Mouse (Mus musculus) CD8-positive naive resting alpha-beta T cell, adult 2 months (primary cell): ENCODE data around the gene Krtap15.

ENCODE experiments used
- DNase-seq, 2 experiments: peaks; one replicate each; pipeline ENCODE4 v3.0.0; 2022; ENCODE audit warnings: low read depth in 2 of 2, low spot score in 2 of 2

Gene Krtap15

GRCm38 (mm10) chr16:88820066-88820465 is at the start of gene Krtap15:
Gene Krtap15, plus strand, starts transcription at chr16:88820215.
- no peak for DNase-seq

DNA sequence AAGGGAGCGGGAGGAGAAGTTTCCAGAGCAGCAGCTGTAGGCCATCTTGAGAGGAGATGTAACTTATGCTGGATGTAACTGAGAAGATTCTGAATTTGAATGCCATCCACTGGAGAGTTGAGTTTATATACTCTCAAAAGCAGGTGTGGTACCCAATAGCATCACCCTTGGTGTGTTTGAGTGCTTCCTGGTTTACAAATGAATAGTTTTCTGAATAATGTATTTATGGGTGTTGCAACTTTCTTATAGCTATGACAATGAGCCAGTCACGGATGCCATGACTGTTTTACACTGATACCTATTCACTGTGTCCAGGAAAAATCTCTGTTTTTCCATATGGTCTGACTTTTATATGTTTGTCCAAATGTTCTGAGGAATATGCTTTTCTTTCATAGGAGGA is 45.9 kb upstream of the Krtap15 start, which contains the start of gene 2310057N15Rik:
Gene 2310057N15Rik (minus strand): TSS at position 101 of the 400 bp plus-strand sequence.
- no peak for DNase-seq

DNA sequence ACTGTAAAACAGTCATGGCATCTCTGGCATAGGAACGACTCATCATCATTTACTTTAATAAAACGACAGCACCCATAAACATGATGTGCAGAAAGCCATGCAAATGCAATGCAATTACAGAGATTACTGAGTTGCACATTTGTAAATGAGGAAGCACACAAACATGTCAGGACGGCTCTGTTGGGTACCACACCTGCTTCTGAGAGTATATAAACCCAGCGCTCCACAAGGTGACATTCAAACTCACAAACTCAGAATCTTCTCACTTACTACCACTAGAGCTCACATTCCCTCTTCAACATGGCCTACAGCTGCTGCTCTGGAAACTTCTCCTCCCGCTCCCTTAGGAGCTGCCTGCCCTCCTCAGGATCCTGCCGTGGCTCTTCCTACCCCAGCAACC is 42.4 kb upstream of the Krtap15 start, which contains the start of gene Gm5965:
Gene Gm5965 (plus strand): TSS at position 301 of the 400 bp plus-strand sequence.
- DNase-seq = no peak

- DNase-seq = no peak
Measured at GRCm38 (mm10) chr16:88786786-88787185, 33.2 kb upstream of the Krtap15 start.

DNA sequence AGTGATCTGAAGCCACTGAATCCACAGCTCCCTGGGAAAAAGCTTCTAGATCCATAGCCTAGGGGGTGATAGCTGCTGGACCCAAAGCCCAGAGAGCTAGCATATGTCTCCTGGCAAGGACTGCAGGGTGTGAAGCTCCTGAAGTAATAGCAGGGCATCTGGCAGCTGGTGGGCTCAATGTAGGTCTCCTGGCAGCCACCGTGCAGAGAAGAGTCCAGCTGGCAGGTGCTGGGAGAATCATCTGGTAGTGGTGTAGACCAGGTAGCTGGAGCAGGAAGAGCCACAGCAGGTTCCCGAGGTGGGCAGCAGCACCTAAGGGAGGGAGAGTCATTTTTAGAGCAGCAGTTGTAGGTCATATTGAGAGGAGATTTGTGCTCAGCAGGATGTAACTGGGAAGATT is 8.2 kb upstream of the Krtap15 start, which contains the start of gene Gm20741:
Gene Gm20741 (minus strand): TSS at position 394 of the 400 bp plus-strand sequence.
- no peak for DNase-seq

- DNase-seq = no peak
Measured at GRCm38 (mm10) chr16:88823736-88824135, 3.7 kb downstream of the Krtap15 start.

DNA sequence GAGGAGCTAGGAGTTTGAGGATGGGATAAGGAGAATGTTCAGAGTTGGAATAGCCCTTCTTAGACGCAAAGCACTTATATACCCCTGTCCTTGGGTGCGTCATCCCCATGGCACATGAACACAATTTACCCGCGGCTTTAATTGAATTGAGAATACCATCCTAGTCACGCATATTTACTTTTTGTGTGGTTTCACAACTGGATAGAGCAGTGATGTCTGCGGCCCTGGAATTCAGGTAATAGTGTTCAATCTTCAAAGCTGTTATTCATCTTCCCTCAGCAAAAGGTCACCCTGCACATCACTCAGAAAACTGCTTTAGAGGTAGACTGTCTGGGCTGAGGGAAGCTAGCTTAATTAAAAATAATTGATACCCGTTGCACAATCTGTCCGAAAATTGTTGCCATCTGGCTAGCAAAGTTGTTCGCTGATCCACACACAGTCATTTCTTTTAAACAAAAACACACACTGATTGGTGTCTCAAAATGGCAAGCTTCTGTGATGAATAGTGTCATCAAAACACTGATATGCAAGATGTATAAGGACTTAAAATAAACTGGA is 6.2 kb downstream of the Krtap15 start, which contains the start of gene Krtap14:
Gene Krtap14 (minus strand): TSS at position 51 of the 558 bp plus-strand sequence.
- no peak for DNase-seq

DNA sequence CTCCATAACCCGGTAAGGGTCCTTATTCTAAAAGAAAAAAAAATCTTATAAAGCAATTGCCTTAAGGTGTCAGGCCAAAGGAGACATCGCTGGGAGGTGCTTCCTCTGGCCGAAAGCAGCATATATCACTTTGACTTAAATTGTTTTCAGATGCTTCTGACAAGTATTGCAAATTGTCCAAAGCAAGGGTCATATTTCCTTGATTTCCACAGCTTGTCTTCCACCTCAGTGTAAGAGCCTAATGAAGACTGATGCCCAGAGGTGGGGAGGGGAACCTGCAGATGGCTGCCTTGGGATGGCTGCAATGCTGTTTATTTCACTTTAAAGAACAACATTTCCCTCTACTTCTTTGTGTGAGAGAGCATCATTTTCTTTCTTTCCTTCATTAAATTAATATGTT is 7.0 kb downstream of the Krtap15 start:
- DNase-seq = no peak

DNA sequence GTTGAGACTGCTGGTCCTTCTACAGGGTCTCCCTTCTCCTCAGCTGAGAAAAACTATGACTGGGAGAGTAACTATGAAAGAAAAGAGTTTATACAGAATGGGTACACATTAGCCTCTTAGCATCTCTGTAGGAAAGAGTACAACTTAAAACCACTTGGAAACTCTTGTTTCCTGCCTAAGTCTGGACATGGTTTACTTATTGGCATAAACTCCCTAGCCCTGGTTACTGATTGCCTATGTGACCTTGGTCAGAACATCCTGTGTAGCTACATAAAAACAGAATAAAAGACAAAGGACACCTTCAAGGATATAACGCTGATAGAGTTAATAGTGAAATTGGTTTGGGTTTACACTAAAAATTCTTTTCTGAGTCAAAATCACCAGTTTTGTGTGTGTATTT is 27.3 kb downstream of the Krtap15 start:
- DNase-seq = no peak

GRCm38 (mm10) chr16:88848558-88848957 is 28.5 kb downstream of the Krtap15 start:
- DNase-seq = no peak

DNA sequence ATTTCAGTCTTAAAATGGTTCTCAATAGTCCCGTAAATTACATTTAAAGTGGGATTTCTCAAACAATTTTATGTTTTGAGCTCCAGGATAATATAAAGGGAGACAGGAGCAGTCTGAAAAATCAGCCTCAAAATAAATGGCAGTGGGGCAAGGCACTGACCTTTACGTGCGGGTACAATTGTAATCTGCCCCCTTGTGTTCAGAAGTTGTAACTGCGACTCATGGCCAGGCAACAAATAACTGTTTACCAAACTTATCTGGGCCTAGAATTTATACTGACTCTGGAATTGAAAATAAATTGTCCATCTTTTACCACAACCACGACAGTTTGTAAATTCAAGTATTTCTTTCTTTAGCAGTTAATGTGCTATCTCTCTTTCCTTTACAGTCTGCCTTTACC is 31.4 kb downstream of the Krtap15 start:
- DNase-seq = no peak

DNA sequence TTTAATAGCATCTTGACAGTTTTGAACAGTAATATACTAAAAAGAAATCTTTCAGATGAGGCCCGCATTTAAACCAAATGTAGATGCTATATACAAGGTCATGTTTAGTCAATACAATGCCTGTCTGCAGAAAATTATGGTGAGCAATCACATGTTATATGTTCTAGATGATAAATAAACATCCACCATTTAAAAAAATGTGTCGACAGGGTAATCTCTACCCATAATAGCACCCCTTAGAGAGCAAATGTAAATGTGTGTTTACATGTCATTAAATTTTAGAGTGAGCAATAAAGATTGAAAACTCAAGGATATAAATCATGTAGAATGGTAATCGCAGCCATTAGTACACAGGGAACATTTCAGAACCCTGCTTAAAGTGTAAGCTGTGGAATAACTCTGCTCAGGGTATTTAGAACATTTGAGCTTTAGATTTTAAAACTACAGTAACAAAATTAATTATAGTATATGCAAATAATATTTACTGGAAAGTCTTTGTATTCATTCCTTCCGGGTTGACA is 44.9 kb downstream of the Krtap15 start:
- no peak for DNase-seq

- DNase-seq = no peak
Measured at GRCm38 (mm10) chr16:88869311-88869710, 49.3 kb downstream of the Krtap15 start, which contains the start of gene Krtap19-1. Gene Krtap19-1, minus strand, starts transcription at chr16:88869411.

GRCm38 (mm10) chr16:88874169-88874568 is 54.2 kb downstream of the Krtap15 start, which contains the start of gene Krtap19-2:
Gene Krtap19-2, minus strand, starts transcription at chr16:88874269.
- DNase-seq = no peak

DNA sequence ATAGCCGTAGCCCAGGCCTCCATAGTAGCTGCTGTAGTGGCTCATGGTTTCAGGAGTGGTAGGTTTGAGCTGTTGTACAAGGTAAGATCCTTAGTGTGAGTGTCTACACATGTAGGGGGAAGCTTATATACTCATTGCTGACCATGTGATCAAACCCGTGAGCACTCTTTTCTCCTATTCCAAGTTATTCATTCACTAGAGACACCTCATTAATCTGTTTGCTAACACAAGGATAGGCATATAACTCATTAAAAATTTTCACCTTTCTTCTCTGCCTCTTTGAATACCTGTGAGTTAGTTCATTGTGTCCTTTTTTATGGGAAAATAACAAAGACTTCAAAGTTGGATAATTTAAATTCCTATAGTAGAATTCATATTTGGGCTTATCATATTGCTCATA is 57.9 kb downstream of the Krtap15 start, which contains the start of gene Krtap19-3:
Gene Krtap19-3 (minus strand): TSS at position 101 of the 400 bp plus-strand sequence.
- no peak for DNase-seq
